In genomic region chr9:87730961-87731535, GRCm38 (mm10) we compare ENCODE assay signal across 9 mouse cellular contexts. TPM values are rescaled to one million over a fixed set of nuclear protein-coding genes. Genes with fewer than 3 reads are reported as not detected.
A peak's percentile ranks its signal among the peaks of the same experiment; 100 is the strongest.
DNase-seq lines count a peak whose midpoint lies in the region; ATAC-seq and TF ChIP-seq lines count a peak whose summit lies in the region.
"Had no signal": no experiment of that assay in that cellular context is flagged by ENCODE, and none has a peak within 500 bp of the region (broad histone marks: within the 10 kb centered on the region; RNA-seq: fewer than 3 reads in every experiment).

Gene Tbx18 (minus strand): TSS chr9:87731260.

- WGBS in embryonic facial prominence, embryonic 10.5 days = under 1% methylated on average over 27 of the region's 27 CpGs
- WGBS in kidney, embryonic 15.5 days = under 1% methylated on average over 27 of the region's 27 CpGs
- WGBS in small intestine, adult 2 months = 2% methylated on average over 27 of the region's 27 CpGs

- TF ChIP-seq CTCF in small intestine, adult 2 months (IDR thresholded peaks at IDR 0.05; ENCODE audit: extremely low read depth, insufficient read length, insufficient replicate concordance, low read depth, low read length) = no peak

- H3K9ac ChIP-seq in kidney, embryonic 15.5 days = peak within 1 kb of the TSS; percentile 53

- H3K4me3 ChIP-seq in embryonic facial prominence, embryonic 10.5 days = peak within 1 kb of the TSS; percentile 61
- H3K4me3 ChIP-seq in kidney, embryonic 15.5 days (replicated peaks) = peak within 1 kb of the TSS; percentile 52
- peak within 1 kb of the TSS; percentile 23 for H3K4me3 ChIP-seq in small intestine, adult 2 months (ENCODE audit: low read depth, low read length)
- H3K4me3 ChIP-seq: erythroblast, embryonic 14.5 days had no signal

- no peaks in the 10 kb centered on the region for H3K9me3 ChIP-seq in embryonic facial prominence, embryonic 10.5 days
- no peaks in the 10 kb centered on the region for H3K9me3 ChIP-seq in kidney, embryonic 15.5 days (replicated peaks)

- peak within 1 kb of the TSS; percentile 12 for H3K27ac ChIP-seq in embryonic facial prominence, embryonic 10.5 days (replicated peaks)
- H3K27ac ChIP-seq in kidney, embryonic 15.5 days = peak within 1 kb of the TSS; percentile 52
- no peak within 1 kb of the TSS for H3K27ac ChIP-seq in small intestine, adult 2 months (ENCODE audit: insufficient read depth, low read depth, low read length)

- no peaks in the 10 kb centered on the region for H3K36me3 ChIP-seq in embryonic facial prominence, embryonic 10.5 days (replicated peaks)
- no peaks in the 10 kb centered on the region for H3K36me3 ChIP-seq in kidney, embryonic 15.5 days
- H3K36me3 ChIP-seq in small intestine, adult 2 months (ENCODE audit: control insufficient read depth, insufficient read depth, low read length) = no peaks in the 10 kb centered on the region

- peak; percentile 33 for DNase-seq in urinary bladder, postnatal 10 days (ENCODE audit: low spot score)
- DNase-seq in urinary bladder, adult 2 months (ENCODE audit: low spot score) = no peak
- DNase-seq in embryonic facial prominence, embryonic 10.5 days (ENCODE audit: low spot score) = peak; percentile 92
- peak; percentile 84 to 90 for DNase-seq in heart, adult 9 months (ENCODE audit: low spot score in 2 of 2)
- DNase-seq in lung, postnatal 10 days = peak; percentile 52
- DNase-seq in thymus, postnatal 10 days (ENCODE audit: low spot score in 2 of 2) = no peak

- peak within 1 kb of the TSS; percentile 71 for H3K4me2 ChIP-seq in kidney, embryonic 15.5 days

- no peak for TF ChIP-seq POLR2A in small intestine, adult 2 months (IDR thresholded peaks at IDR 0.05; ENCODE audit: low read depth, low read length)

- ATAC-seq in kidney, embryonic 15.5 days (replicated peaks; ENCODE audit: low FRiP score) = peak; percentile 65

- H3K4me1 ChIP-seq in embryonic facial prominence, embryonic 10.5 days = peaks cover 24% of the 10 kb centered on the region
- H3K4me1 ChIP-seq in kidney, embryonic 15.5 days = peaks cover 29% of the 10 kb centered on the region
- peaks cover 4% of the 10 kb centered on the region; the same call in 1 of the 2 replicates for H3K4me1 ChIP-seq in small intestine, adult 2 months (ENCODE audit: control insufficient read depth, insufficient read depth, insufficient read length, low read length)

- peaks cover 98% of the 10 kb centered on the region for H3K27me3 ChIP-seq in embryonic facial prominence, embryonic 10.5 days (replicated peaks; ENCODE audit: low read depth, poor library complexity, severe bottlenecking)
- peaks cover 87% of the 10 kb centered on the region for H3K27me3 ChIP-seq in kidney, embryonic 15.5 days
- peaks cover 58% of the 10 kb centered on the region for H3K27me3 ChIP-seq in small intestine, adult 2 months (ENCODE audit: control insufficient read depth, insufficient read depth, low read length)

RNA-seq across cellular contexts. Expression of gene Tbx18, which starts in this region (rescaled TPM):
- 2.8 and 4.4 TPM in 2 replicates for polyA plus RNA-seq in urinary bladder, adult 2 months (2012; rRNA removed)
- 2.6 and 2.8 TPM in 2 replicates for polyA plus RNA-seq in embryonic facial prominence, embryonic 10.5 days (2016; fragmentation: Nextera tagmentation; extraction: Ambion mirVana)
- polyA plus RNA-seq in kidney, embryonic 15.5 days (2015; fragmentation: Nextera tagmentation; extraction: Ambion mirVana) = 1.9 and 3.4 TPM in 2 replicates
- not detected in 2 replicates for polyA plus RNA-seq in small intestine, adult 2 months (2012; rRNA removed)
- polyA plus RNA-seq: erythroblast, embryonic 14.5 days had no signal

Comparison
In these comparisons a context has a peak if more than half of its experiments do, and no peak if none do; other contexts are left out.
1. DNase-seq: peak in urinary bladder, postnatal 10 days (single experiment), embryonic facial prominence, embryonic 10.5 days (single experiment), heart, adult 9 months (2 of 2) and lung, postnatal 10 days (single experiment); none in urinary bladder, adult 2 months (single experiment) and thymus, postnatal 10 days (0 of 2).
2. Peak in every context shown above with its lines, with median percentiles within 50 percentile points of each other: H3K4me3 ChIP-seq.